Mouse (Mus musculus) heart, postnatal 36 days (tissue): ENCODE measurements around the gene Sppl3. TPM values are rescaled to one million over a fixed set of nuclear protein-coding genes. Genes with fewer than 3 reads are reported as not detected.

Experiments
- DNase-seq, 2 experiments: peaks; one replicate each; pipeline ENCODE4 v3.0.0; 2021 to 2022
- intact Hi-C: fragments of 180-260 bp; cut with DNase I; formaldehyde crosslinking; loops from one replicate; pipeline ENCODE4 v1.15.1; 2025
- total RNA-seq, 2 experiments: library from RNA; stranded (reverse); gene quantifications; 2 replicates each; pipeline ENCODE4 v1.2.3; 2021

The Sppl3 gene
- total RNA-seq, 2 experiments from 2014 or later = 33.0 to 35.8 TPM

- intact Hi-C loops = no loop called here
- no peak for DNase-seq
Observed at GRCm38 (mm10) chr5:115029509-115029908, 18.6 kb downstream of the Sppl3 start.

- DNase-seq = no peak
- intact Hi-C loops = no loop called here
Observed at GRCm38 (mm10) chr5:115031576-115031975, 20.6 kb downstream of the Sppl3 start.

- DNase-seq = no peak
- intact Hi-C loops = no loop called here
Observed at GRCm38 (mm10) chr5:115032620-115033019, 21.7 kb downstream of the Sppl3 start.

GRCm38 (mm10) chr5:115035217-115035616, 24.3 kb downstream of the Sppl3 start:
- intact Hi-C loops = no loop called here
- no peak for DNase-seq

- no peak for DNase-seq
- intact Hi-C loops = no loop called here
Observed at GRCm38 (mm10) chr5:115037099-115037498, 26.2 kb downstream of the Sppl3 start.

GRCm38 (mm10) chr5:115040756-115041155, 29.8 kb downstream of the Sppl3 start:
- intact Hi-C loops = loop anchor here (1.0 kb wide), 1 partner anchor 25 kb away; no protein-coding TSS in a partner anchor
- DNase-seq = peak; percentile 53 to 58

- intact Hi-C loops = no loop called here
- DNase-seq = no peak
Observed at GRCm38 (mm10) chr5:115043626-115044025, 32.7 kb downstream of the Sppl3 start.

- intact Hi-C loops = no loop called here
Observed at GRCm38 (mm10) chr5:115045146-115045677, 34.3 kb downstream of the Sppl3 start.

GRCm38 (mm10) chr5:115049692-115050091, 38.8 kb downstream of the Sppl3 start:
- intact Hi-C loops = no loop called here
- no peak for DNase-seq

More at GRCm38 (mm10) chr5:115045146-115045677, 34.3 kb downstream of the Sppl3 start:
- DNase-seq = no peak

- intact Hi-C loops = no loop called here
- DNase-seq = no peak
Observed at GRCm38 (mm10) chr5:115050776-115051175, 39.8 kb downstream of the Sppl3 start.

GRCm38 (mm10) chr5:115052546-115052945, 41.6 kb downstream of the Sppl3 start:
- intact Hi-C loops = no loop called here

GRCm38 (mm10) chr5:115053791-115054396, 43.0 kb downstream of the Sppl3 start:
- no peak for DNase-seq
- intact Hi-C loops = no loop called here

More at GRCm38 (mm10) chr5:115052546-115052945, 41.6 kb downstream of the Sppl3 start:
- no peak for DNase-seq

- DNase-seq = no peak
- intact Hi-C loops = loop anchor here (5.0 kb wide), 1 partner anchor 43 kb away; the partner anchor contains the start of gene Sppl3
Observed at GRCm38 (mm10) chr5:115055418-115055817, 44.5 kb downstream of the Sppl3 start.

- DNase-seq = no peak
- intact Hi-C loops = loop anchor here (5.0 kb wide), 1 partner anchor 45 kb away; the partner anchor contains the start of gene Sppl3
Observed at GRCm38 (mm10) chr5:115057153-115057552, 46.2 kb downstream of the Sppl3 start.

- intact Hi-C loops = loop anchor here (5.0 kb wide), 1 partner anchor 46 kb away; the partner anchor contains the start of gene Sppl3
- DNase-seq = no peak
Observed at GRCm38 (mm10) chr5:115058584-115059297, 47.8 kb downstream of the Sppl3 start.

GRCm38 (mm10) chr5:115060067-115060695, 49.2 kb downstream of the Sppl3 start:
- intact Hi-C loops = no loop called here
- no peak for DNase-seq

GRCm38 (mm10) chr5:115060977-115061376, 50.0 kb downstream of the Sppl3 start:
- no peak for DNase-seq
- intact Hi-C loops = no loop called here

- intact Hi-C loops = no loop called here
- no peak for DNase-seq
Observed at GRCm38 (mm10) chr5:115062566-115062965, 51.6 kb downstream of the Sppl3 start.

GRCm38 (mm10) chr5:115063391-115063790, 52.5 kb downstream of the Sppl3 start:
- intact Hi-C loops = no loop called here
- DNase-seq = no peak

- intact Hi-C loops = no loop called here
- no peak for DNase-seq
Observed at GRCm38 (mm10) chr5:115066245-115066644, 55.3 kb downstream of the Sppl3 start.
